Mouse (Mus musculus) gastrocnemius, postnatal 4 days (tissue): ENCODE results near the gene Acan. TPM values are rescaled to one million over a fixed set of nuclear protein-coding genes. Genes with fewer than 3 reads are reported as not detected.
A peak's percentile ranks its signal among the peaks of the same experiment; 100 is the strongest.

Source experiments
- DNase-seq, 2 experiments: peaks; one replicate each; pipeline ENCODE4 v3.0.0; 2021 to 2022; ENCODE audit warnings: low spot score in 2 of 2, mixed read lengths in 2 of 2
- total RNA-seq, 2 experiments: library from RNA; stranded (reverse); gene quantifications; 2 replicates each; pipeline ENCODE4 v1.2.3; 2021

Gene Acan
- total RNA-seq, 2 experiments from 2014 or later = 6.7 to 7.9 TPM

DNA sequence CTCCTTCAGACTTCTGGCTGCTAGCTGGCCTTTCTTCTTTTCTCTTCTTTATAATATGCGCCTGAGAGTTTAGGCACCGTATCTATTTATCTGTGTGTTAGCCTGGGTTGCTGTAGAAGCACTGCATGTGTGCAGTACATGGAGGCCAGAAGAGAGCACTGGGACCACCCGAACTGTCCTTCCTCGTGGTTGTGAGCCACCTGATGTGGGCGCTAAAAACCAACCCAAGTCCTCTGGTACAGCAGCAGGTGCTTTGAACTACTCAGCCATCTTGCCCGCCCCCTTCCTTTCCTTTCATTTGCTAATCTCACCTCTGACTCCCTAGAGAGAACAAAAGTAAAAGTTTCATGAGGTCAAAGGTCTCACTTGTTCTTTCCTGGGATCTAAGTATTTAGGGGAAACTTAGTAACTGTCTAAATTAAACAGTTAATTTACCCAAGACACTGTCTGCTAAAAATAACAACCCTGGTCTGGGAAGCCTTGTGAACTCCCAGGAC, 86.1 kb downstream of the Acan start:
- no peak for DNase-seq

DNA sequence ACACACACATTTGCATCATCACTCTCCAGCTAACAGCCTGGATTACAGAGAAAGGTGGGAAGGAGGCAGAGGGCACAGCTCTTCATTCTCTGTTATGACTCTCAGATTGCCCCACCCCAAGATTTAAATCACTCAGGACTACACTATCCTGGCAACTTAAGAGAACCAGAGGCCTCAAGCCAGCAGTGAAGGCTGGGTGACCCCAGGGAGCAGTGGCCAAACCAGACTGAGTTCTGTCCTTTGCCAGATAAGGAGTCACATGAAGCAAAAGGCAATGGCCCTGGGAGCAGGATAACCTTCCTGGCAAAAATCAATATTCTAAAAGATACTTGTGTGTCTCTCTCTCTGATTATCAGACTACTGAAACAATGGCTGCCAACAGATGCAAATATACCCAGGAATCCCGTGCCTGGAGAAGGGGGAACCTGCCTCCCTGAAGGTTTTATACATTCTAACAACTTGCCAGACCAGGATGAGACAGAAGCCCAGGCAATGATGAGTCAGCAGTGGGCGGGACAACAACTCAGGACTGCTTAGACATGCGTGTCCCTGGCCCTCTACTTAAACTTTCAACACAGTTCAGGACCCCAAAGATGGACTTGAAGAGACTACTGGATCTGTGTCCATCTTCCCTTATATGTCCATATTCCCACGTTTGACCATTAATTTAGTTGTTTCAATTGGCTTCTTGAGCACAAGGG, 86.8 kb downstream of the Acan start:
- no peak for DNase-seq

DNA sequence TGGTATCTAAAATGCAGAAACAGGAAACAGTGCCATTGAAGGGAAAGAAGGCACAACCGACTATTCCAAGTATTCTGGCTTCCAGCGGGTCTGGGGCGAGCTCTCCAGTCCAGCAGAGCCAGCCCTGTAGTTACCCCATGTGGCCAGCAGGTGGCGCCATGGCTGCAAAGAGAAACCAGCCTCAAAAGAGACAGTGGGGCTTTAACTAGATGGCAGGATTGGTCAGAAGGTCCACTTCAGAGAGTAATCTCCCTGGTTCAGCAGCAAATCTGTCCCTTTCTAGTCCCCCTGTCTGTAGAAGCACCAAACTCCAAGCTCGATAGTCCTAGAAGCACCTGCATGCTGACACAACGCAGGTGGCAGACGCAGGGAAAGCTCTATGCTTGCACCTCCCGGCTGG, 87.6 kb downstream of the Acan start:
- peak; percentile 66 to 77 for DNase-seq

DNA sequence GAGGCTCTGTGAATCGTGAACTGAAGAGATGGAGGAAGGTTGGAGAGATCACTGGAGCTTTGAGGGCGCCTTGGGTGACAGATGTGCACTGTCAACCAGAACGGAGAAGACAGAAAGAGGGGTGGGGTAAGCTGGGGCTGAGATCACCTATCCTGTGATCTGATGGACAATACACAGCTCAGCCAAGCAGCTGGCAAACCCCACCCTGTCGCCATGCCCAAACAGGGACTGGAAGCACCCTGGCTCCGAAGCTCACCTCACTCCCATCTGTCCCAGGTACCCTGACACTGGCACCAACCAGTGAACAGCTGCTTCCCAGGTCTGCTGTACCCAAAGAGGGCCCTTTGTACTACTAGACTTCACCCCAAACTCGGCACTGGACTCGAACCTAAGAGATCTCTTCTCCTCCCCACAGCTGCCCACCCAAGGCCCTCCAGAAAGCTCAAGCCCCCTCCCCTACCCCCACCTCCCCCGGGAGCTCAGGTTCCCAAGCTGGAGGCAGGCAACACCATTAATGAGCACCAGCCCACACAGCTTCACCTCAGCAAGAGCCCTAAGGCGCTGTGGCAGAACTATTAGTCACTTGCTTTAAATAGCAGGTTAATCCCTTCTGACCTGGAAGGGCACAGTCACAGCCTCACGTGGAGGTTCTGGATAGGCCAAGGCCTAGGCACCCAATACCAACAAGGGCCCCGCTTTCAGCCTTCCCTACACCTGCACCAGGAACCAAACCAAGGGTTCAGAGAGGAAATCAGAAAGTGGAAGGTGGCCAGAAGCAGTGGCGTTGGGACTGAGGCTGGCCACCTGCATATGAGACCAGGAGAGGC, 93.9 kb downstream of the Acan start:
- DNase-seq = no peak

DNA sequence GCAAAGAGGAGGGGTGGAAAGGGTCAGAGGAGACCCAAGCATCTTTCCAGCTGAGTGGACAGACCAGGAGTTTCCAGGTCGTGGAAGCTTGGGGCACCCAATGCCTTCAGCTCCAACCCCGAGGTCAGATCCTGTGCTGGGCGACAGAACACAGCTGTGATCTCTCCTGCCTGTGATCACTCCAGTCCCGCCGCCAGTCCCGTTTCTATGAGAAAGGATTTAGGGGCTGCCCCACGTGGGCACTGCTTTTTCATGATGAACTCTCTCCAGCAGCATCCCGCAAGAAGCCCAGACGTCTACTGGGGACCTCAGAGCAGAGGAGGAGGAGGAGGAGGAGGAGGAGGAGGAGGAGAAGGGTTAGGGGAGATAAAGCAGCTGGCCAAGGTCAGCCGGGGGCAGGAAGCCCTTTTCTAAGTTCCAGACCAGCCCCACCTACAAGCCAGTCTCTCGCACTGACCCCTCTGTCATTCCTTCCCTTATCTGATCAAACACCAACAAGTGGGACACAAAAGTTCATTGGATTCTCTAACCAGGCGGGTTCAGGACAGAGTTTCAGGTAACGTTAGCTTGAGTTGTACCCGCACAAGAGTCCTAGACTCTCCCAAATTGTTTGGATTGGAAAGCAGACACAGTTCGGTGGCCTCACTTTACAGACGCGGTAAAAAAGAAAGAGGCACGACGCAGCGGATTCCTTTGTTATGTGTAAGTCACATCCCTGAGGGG, 94.8 kb downstream of the Acan start:
- no peak for DNase-seq

DNA sequence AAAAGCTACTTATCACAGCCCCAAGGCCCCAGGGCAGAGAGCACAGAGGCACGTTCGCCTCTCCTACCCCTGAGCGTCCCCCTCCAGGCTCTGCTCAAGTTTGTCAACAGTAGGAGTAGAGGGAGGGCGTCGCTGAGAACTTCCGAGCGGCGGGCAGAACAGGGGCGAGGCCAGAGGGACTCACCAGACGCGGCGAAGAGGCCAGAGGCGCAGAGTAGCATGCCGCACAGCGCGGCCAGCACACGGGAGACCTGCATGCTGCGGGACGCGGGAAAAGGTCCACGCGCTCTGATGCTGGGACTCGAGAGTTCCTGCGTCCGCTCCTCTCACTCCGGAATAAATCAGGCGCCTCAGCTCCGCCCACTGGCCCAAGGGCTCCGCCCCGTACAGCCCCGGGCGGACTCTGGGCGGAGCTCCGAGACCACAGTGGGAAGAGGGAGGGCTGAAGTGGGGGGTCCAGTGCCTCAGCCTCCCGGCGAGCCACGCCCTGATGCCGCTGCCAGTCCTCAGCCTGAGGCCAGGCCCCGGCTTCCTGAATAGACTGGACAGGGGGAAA, 95.5 kb downstream of the Acan start, which contains the start of gene Mfge8:
Gene Mfge8 (minus strand): TSS at position 350 of the 556 bp plus-strand sequence.
- DNase-seq = peak; percentile 78 to 89

DNA sequence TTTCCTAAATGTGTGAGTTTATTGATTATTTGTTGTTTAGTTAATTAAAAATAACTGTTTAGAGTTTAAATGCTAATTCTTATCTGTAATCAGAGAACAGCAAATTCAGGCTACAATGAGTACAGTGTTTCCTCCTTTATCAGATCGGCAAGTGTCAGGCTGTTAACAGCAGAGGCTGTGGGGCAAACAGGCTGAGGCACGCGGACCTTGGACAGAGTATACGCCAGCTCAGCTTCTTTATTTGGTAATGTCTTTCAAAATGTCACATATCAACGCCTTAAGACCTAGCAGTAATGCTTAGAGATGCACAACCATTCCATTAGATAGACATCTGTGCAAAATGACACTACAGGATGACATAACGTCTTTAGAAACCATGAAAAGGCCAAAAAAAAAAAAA, 96.2 kb downstream of the Acan start:
- DNase-seq = no peak

DNA sequence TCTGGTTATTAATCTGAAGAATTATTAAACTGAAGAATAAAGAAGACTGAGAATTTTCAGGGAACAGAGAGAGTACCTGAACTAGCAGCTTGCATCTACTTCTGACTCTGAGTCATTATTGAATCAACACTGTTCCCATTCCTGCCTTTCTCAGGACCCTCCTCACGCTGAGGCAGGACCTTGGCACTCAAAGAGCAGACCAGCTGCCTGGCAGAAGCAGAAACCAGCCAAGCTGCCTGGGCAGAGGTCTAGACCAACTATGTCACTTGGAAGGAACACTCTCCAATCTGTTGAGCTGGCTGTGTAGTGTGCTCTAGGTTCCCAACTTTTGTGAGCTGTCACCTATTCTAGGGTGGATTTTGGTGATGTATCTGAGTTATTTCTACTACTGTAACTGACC, 106.1 kb downstream of the Acan start:
- DNase-seq = no peak

Other genes with a start within 250 kb of the Acan start
- 1 to 10 TPM; 9.0 TPM for gene Det1, start 206.2 kb upstream of the Acan start, total RNA-seq
- gene Aen, start 157.6 kb upstream of the Acan start, total RNA-seq = 10 to 100 TPM; 20.5 to 20.6 TPM
- 1 to 10 TPM in 1 of 2 experiments, under 1 TPM in 1; 0.47 to 1.4 TPM for gene Isg20, start 140.1 kb upstream of the Acan start, total RNA-seq
- under 1 TPM; 0.22 to 0.57 TPM for gene Hapln3, start 77.5 kb downstream of the Acan start, total RNA-seq
- 100 to 1,000 TPM; 103 TPM for gene Mfge8, start 95.6 kb downstream of the Acan start, total RNA-seq
- gene Abhd2, start 219.7 kb downstream of the Acan start, total RNA-seq = 10 to 100 TPM; 22.3 to 23.5 TPM